Mouse (Mus musculus) forebrain, embryonic 16.5 days (tissue): ENCODE measurements at regions not wholly inside any gene's neighbourhood (a gene's known extent, or its start where the extent isn't known, plus 50 kb on each side); places are given as distances from the start of the nearest gene placed in this dataset. TPM values are rescaled to one million over a fixed set of nuclear protein-coding genes. Genes with fewer than 3 reads are reported as not detected.

Experiments
- microRNA-seq: library from miRNA; unstranded; fragments of <30 nt; microRNA quantifications from one replicate; pipeline ENCODE4, GENCODE M21; 2017

Small RNAs in the stretch of these regions (microRNA-seq; reads per million reads assigned to microRNA genes)
- gene Gm22194 = not detected
